Mouse (Mus musculus): Measurements from ENCODE around the gene Tln1. TPM values are rescaled to one million over a fixed set of nuclear protein-coding genes. Genes with fewer than 3 reads are reported as not detected.

Tln1 gene
- total RNA-seq, 4 experiments from 2014 or later: 38.8 to 55.7 (median 46.1) TPM

DNA sequence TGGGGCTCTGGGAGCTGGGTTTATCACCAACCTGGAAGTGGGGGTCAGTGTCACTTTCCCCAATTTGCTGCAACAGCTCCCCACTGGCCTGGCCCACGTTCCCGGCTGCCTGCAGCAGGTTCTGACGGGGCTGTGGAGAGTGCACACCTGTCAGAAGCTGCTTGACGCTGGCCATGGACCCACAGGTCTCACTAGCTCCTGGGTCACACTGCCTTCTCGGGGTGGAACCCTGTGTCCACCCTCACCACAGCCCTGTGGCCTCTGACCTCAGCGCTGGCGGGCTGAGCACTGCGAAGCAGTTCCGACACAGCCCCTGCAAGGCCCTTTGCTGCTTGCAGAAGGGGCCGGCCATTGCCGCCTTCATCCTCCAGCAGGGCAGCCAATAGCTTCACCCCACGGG is 13.4 kb downstream of the Tln1 start:
- no peak for DNase-seq (ENCODE audit: low spot score in 2 of 2)

DNA sequence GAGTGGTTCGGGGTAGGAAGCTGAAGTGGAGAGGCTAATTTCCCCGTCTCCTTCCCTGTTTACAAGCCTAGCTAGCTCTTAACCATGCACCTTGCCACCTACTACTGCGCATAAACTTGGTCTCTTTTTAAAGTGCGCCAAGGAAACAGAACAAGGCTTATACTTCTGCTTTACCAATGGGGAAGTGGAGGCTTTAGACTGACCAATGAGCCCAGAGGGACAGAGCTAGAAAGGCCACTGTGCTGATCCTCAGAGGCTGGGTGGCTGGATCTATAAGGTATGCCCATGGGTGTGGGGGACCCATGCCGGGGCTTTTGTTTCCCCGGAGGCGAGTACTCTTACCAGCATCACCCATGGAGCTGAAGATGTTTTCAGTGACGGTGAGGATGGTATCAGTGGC is 15.3 kb downstream of the Tln1 start:
- no peak for DNase-seq (ENCODE audit: low spot score in 2 of 2)

DNA sequence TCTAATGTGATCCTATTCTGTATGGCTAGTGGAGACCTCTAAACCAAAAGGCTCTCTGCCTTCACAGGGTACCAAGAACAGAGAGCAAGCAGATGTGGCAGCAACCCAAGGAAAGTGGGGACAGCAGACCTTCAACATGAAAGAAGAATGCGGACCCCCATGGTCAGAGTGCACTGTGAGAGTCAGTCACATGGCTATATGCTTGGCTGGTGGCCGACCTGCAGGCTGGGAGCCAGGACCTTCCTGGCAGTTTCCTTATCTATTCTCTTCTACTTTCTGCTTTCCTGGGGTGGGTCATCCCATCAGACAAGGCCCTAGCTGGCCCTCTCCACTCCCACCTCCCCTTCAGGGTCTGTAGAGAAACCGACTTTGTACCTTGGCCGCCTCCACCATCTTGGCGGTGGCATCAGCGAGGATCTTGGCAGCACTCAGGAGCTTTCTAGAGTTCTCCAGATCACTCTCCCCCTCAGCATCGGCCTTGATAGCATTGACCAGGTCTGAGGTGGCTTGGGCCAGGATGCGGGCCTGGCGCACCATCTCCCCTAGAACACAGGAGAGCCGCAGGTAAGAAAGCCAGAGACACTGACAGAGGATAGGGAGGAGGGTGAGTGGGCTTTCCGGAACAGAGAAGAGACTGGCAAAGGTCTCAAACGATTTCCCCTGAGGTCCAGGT is 16.0 kb downstream of the Tln1 start:
- DNase-seq (ENCODE audit: low spot score in 2 of 2): no peak

DNA sequence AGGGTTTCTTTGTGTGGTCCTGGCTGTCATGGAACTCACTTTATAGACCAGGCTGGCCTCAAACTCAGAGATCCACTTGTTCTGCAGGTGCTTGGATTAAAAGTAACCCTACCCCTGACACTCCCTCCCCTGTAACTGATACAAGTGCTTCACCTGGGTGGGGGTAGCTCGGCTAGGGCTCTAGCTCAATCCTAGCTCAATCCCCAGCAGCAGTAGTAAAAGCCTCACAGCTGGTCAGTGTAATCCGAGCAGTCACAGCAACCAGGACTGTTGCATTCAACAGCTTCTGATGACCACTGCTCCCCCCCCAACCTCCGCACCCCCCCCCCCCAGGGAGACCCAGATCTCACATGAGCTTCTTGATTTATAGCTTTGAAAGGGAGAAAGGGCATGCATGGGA is 20.4 kb downstream of the Tln1 start:
- no peak for DNase-seq (ENCODE audit: low spot score in 2 of 2)

DNA sequence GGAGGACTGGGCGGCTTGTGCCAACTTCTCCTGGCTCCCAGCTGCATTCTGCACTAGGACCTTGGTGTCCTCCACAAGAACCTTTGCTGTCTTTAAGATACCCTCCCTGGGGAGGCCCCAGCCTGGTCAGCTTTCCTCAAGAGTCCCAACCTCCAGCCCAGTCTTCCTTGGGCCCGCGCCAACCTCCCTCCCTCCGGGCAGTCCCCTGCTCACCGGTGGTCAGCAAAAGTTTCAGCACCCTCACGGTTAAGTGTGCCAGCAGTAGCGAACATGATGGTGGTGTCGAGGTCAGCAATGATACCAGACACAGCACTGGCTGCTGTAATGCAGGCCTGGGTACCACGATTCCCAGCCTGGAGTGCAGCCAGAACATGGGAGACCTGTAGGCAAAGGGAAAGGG is 26.5 kb downstream of the Tln1 start:
- no peak for DNase-seq (ENCODE audit: low spot score in 2 of 2)

DNA sequence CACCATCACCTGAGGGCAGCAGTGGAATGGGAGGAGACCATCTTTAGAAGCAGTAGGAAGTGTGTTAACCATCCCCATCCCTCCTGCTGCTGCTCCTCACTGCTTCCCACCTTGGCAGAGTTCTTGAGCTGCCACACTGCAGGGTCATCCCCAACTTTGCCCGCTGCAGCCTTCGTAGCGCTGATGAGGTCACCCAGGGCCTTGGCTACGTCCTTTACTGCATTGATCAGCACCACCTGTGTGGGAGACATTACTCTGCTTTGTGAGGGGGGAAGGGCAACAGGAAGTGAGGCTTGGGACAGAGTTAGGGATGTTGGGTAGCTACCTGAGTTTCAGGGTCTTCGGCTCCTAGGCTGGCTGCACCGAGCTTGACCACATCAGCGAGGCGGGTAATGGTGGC is 26.9 kb downstream of the Tln1 start:
- DNase-seq (ENCODE audit: low spot score in 2 of 2): no peak

DNA sequence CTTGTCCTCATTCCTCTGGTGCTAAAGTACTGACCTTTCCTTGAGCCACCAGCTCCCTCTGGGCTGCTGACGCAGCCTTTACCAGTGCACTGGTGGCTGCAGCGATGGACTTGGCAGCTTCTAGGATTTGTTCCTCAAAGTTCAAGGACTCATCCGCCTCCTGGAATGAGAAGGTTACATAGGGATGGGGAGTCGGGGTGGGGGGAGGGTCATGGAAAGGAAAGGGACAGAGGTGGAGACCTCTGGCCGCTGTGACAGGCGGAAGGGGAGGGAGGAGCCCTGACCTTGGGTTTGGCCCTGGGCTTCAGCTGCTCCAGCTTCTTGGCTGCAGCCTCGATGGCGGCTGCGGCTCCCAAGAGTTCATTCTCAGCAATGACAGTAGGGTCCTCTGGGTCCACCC is 29.2 kb downstream of the Tln1 start:
- no peak for DNase-seq (ENCODE audit: low spot score in 2 of 2)

DNA sequence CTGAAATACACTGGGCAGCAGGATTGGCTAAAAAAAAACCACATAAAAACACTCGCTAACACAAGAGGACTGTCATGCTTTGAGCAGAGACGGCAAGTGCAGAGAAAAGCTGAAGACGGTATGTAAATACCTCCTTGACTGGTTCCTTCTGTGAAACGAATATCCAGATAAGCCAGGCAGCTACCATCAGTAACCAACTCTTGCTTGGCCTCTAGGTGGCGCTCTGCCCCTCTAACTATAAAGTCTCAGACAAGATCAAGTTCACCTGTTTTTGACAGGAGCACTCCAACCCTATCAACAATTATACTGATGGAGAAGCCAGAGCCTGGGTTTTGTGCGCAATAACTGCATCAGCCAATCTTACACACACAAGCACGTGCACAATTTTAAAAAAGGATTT is 31.9 kb downstream of the Tln1 start:
- DNase-seq (ENCODE audit: low spot score in 2 of 2): peak; percentile 47 to 54

DNA sequence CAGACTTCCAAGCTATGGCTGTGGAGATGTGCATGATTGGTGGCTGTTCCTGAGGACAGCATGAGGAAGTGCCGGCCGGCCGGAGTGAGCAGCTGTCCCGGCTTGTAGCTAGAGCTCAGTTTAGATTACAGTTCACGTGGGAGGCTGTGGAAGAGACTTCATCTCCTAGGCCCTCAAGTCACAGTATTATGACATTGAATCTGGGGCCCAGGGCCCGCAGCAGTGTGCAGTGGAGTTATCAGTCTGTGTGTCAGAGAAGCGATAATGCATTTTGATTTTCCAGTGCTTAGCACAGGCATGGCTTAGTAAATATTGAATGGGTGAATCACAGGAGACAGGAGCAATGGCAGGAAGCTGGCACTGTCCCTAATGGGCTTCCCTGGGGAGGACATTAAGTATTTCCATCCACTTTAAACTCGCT is 32.4 kb downstream of the Tln1 start:
- no peak for DNase-seq (ENCODE audit: low spot score in 2 of 2)

DNA sequence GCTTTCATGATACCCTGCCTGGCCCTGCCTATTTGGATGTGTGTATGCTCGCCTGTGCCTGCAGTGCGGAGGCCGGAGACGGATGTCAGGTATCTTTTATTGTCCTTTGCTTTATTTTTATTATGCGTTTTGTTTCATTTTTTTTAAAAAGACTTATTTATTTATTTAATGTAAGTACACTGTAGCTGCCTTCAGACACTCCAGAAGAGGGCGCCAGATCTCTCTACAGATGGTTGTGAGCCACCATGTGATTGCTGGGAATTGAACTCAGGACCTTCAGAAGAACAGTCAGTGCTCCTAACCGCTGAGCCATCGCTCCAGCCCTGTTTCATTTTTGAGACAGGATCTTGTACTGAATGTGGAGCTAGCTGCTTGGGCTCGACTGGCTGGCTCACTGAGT is 34.0 kb downstream of the Tln1 start:
- no peak for DNase-seq (ENCODE audit: low spot score in 2 of 2)

DNA sequence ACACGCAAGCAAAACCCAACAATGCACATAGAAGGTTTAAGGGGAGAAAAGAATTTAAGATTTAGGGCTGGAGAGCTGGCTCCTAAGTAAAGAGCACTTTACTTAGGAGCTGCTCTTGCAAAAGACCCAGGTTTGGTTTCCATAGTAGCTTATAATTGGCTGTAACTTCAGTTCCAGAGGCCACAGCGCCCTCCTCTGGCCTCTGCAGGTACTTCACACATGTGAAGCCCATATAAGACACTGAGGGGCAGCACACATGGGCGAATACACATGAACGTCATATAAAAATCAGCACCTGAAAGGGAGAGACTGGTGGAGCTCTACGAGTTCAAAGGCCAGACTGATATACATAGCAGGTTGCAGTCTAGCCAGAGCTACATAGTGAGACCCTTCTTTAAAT is 34.6 kb downstream of the Tln1 start:
- DNase-seq (ENCODE audit: low spot score in 2 of 2): no peak

DNA sequence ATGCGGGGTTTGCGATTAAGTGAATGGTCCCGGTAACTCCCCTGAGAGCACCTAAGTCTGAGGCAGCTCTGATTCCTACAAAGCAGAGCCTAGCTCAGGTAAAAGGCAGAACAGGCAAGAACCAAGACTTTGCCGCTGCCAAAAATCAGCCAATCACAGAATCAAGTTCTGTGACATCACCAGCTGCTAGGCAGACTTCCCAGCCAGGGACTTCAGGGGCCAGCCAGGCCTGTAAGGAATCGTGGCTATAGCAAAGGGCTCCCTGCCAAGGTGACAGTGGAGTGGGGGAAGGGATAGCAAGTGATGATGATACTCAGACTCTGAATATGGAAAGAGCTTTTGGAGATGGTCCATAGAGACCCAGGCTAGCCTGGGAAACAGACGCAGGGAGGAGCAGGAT is 42.5 kb downstream of the Tln1 start:
- DNase-seq (ENCODE audit: low spot score in 2 of 2): peak; percentile 58 to 91

DNA sequence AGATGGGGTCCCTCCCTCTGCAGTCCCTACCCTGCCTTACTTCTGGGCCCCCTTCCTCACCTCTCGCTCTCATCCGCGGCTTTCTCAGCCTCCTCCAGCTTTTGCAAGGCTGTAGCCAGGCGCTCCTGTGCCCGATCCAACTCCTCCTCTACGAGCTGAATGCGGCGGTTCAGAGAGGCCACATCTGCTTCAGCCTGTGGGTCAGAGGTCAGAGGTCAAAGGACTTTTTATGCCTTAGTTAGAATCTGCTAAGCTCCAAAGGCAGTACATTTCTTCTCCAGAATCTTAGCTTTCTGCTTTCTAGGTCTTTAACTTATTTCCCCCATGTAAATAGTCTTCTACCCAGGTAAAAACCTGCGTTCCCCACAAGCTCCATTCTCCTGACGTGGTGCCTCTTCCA is 42.9 kb downstream of the Tln1 start:
- no peak for DNase-seq (ENCODE audit: low spot score in 2 of 2)

DNA sequence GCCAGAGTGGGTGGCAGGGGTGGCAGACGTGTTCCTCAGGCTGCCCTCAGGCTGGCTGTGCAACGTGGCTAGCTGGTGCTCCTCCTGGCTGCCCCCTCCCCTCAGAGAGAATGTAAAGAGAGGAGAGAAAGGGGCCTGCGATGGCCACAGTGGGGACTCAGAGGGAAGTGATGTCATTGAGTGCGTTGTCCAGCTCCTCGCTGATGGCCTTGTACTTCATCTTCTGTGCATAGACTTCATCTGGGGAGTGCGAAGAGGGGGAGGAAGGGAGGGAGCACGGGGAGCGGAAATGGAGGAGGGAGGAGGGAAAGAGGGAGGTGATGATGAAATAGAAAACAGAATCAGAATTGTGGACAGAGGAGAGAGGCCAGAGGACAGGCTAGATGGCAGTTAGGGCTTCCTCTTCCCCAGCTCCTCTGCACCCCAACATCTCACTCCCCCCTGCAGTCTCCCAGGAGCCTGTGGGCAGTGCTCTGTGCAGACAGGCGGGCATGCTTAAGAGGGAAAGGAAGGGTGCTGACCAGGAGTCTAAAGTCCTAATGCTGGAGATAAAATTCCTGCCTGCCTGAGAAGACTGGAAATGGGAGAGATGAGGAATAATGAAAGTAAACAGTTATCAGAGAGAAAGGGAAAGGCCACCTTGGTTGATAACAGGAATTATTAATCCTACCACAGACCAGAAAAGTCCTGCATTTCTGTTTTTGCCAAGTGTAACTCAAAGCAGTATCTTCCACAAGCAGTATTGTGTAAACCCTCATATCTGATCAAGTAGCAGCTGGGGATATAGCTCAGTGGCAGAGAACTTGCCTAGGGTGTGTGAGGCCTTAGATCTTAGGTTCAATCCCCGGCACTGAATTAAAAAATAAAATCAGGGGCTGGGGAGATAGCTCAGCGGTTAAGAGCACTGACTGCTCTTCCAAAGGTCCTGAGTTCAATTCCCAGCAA is 46.5 kb downstream of the Tln1 start:
- no peak for DNase-seq (ENCODE audit: low spot score in 2 of 2)

DNA sequence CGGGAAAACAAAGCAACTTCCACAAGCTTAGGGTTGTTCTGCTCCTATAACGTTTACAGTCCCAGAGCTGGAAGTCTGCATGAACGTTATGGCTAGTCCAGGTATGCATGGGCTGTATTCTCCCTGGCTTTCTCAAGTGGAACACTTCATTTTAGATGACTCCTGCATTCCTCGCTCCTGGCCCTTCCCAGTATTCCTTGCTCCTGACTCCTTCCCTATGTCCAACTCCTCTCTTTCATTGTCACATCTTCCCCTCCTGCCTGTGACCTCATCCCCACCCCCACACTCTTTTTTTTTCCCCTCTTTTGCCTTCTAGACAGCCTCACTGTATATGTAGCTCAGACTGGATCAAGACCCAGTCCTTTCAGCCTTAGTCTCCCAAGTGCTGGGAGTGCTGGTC is 48.7 kb downstream of the Tln1 start:
- no peak for DNase-seq (ENCODE audit: low spot score in 2 of 2)

DNA sequence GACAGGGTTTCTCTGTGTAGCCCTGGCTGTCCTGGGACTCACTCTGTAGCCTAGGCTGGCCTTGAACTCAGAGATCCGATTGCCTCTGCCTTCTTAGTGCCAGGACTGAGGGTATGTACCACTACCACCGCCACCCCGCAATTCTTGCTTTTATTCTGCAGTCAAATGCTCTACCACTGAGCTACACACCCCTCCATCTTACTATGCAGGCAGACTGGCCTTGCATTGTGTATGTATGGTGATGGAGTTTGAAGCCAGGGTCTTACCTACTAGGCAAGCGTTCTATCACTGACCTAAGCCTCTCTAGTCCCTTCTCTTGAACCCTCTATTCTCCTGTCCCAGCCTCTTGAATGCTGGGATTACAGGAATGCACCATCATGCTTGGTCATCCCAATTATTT is 49.2 kb downstream of the Tln1 start:
- DNase-seq (ENCODE audit: low spot score in 2 of 2): no peak

DNA sequence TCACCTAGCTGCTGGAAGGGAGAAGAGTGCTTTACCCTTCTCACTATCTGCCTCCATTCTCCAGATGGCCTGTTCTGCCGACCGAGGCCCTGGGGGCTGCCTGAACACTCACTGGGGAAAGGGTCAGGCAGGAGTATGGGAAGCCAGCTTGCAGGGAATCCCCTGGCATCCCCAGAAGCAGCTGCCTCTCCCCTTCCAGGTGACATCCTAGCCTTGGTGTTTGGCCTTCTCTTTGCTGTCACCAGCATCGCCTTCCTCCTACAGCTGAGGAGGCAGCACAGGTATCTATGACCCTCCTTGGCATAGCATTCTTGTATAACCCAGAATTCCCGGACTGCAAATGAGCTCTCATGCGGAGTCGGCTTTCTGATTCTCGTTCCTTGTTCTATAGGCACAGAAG is 49.8 kb downstream of the Tln1 start:
- DNase-seq (ENCODE audit: low spot score in 2 of 2): no peak

DNA sequence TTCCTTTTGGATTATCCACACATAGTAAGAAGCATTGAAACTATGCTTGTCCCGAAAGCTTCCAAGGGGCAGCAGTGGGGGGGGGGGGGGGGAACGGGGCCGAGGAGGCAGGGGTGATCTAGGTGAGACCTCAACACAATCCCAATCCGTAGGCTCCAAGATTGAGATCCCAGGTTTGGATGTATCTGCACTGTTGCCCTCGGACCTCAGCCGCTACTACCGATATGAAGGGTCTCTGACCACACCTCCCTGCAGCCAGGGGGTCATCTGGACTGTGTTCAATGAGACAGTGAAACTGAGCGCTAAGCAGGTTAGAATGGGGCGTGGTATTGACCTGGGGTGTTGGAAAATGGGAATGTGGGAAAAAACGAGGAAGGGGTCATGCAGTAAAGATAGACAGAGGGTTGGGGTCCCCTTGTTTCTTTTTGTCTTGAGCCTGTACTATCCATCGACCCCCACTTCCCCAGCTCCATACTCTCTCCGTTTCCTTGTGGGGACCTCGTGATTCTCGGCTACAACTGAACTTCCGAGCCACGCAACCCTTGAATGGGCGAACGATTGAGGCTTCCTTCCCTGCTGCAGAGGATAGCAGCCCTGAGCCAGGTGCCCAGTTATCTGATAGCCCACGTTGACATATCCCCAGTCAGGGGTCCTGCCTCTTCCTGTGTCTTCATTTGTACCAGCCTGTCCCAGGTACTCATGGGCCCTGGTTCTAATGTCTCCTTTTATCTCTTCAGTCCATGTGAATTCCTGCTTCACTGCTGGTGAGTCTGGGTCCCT is 50.6 kb downstream of the Tln1 start:
- DNase-seq (ENCODE audit: low spot score in 2 of 2): no peak

DNA sequence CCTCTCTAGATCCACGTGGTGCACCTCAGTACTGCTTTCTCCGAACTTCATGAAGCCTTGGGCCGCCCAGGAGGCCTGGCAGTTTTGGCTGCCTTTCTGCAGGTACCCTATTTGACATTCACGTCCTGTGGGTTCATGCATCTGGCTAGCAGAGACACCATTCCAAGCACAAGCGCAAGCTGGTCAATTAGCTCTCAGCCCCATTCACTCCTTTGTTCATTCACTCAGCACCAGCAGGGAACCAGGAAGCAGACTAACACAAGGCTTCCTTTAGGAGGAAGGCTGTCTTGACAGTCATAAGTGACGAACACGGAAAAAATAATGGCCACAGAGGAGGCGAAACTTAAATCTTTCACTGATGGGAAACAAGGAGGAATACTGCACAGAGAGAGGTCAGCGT is 53.4 kb downstream of the Tln1 start:
- DNase-seq (ENCODE audit: low spot score in 2 of 2): no peak

DNA sequence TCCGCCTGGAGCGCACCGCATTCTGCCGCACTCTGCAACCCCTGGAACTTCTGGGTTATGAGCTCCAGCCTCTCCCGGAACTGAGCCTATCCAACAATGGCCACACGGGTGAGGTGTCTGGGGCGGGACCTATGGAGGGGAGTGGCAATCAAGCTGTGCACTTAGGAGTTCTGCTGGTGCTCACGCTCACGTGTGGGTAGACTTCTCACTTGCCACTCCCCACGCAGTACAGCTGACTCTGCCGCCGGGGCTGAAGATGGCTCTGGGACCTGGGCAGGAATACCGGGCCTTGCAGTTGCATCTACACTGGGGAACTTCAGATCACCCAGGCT is 53.9 kb downstream of the Tln1 start:
- peak in 1 of 2 experiments; percentile 41 for DNase-seq (ENCODE audit: low spot score in 2 of 2)

DNA sequence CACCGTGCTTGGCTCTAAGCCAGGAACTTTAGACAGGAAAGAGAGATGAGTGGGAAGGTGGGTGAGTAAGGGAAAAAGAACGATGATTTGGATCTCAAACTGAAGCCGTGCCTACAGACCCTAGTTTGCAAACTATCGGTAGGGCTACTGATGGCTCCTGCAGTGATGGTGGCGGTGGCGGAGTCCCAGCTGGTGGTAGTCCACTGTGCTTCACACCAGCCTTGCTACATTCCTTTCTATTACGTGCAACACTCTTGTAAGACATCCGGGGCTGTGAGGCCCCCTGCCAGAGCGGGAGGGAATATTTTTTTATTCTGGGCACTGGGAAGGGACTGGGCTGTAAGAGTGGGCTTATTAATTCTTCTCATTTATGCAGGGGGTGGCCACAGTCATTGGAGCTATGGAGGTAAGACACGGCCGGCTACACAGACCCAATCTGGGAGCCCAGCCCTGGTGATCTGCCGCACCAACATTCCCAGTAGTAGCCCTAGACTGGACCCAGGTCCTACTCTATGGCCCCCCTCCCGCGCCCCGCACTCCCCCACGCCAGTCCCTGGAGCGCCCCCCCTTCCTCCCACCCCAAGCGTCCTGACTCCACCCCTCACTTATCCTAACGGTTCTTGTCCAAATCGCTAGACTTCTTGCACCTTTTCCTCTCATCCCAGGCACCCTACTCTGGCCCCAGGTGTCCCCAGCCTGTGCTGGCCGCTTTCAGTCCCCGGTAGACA is 54.4 kb downstream of the Tln1 start:
- no peak for DNase-seq (ENCODE audit: low spot score in 2 of 2)

All from left cerebral cortex, adult 8-10 months (tissue).